15 mouse cellular contexts compared by ENCODE assay signal in genomic region chr12:112277511-112277910, GRCm38 (mm10).
DNase-seq lines count a peak whose midpoint lies in the region; ATAC-seq lines count a peak whose summit lies in the region.
"Had no signal": no experiment of that assay in that cellular context is flagged by ENCODE, and none has a peak within 500 bp of the region (broad histone marks: within the 10 kb centered on the region; RNA-seq: fewer than 3 reads in every experiment).

No protein-coding gene starts in this region.

- no peak for DNase-seq in kidney, postnatal 4 days
- peak; percentile 49 for DNase-seq in ZHBTc4 (ENCODE audit: low read depth, low spot score)
- DNase-seq in retina, embryonic 14.5 days (ENCODE audit: low spot score), result peak; percentile 72
- no peak for DNase-seq in urinary bladder, postnatal 4 days (ENCODE audit: low spot score in 2 of 2)
- no peak for DNase-seq in thymus, postnatal 14 days
- no peak for DNase-seq in left cerebral cortex, postnatal 14 days (ENCODE audit: low spot score in 2 of 2)
- DNase-seq: adrenal gland, postnatal 14 days; cerebellum, adult 2 months; kidney, postnatal 14 days; right cerebral cortex, postnatal 25 days; thymus, postnatal 25 days had no signal

- no peak for ATAC-seq in kidney, embryonic 15.5 days (replicated peaks; ENCODE audit: low FRiP score)
- ATAC-seq in intestine, embryonic 15.5 days, result no peak
- ATAC-seq: forebrain, embryonic 13.5 days had no signal

- 26% methylated on average over 14 of the region's 14 CpGs for WGBS in kidney, embryonic 15.5 days
- 39% methylated on average over 14 of the region's 14 CpGs for WGBS in intestine, embryonic 15.5 days

- no peaks in the 10 kb centered on the region for H3K9me3 ChIP-seq in kidney, embryonic 15.5 days (replicated peaks)
- H3K9me3 ChIP-seq in intestine, embryonic 15.5 days, result no peaks in the 10 kb centered on the region
- H3K9me3 ChIP-seq: forebrain, embryonic 13.5 days; heart, embryonic 13.5 days had no signal

- intact Hi-C loops in left cerebral cortex, postnatal 14 days (cut with DNase I), result no loop called here

- H3K36me3 ChIP-seq in kidney, embryonic 15.5 days, result no peaks in the 10 kb centered on the region
- H3K36me3 ChIP-seq in intestine, embryonic 15.5 days, result no peaks in the 10 kb centered on the region
- H3K36me3 ChIP-seq: heart, embryonic 13.5 days had no signal

- no peak overlapping the region for H3K4me3 ChIP-seq in kidney, embryonic 15.5 days (replicated peaks)
- H3K4me3 ChIP-seq in intestine, embryonic 15.5 days (replicated peaks), result no peak overlapping the region
- H3K4me3 ChIP-seq: forebrain, embryonic 13.5 days; heart, embryonic 13.5 days had no signal

- peaks cover 46% of the 10 kb centered on the region for H3K27me3 ChIP-seq in kidney, embryonic 15.5 days
- H3K27me3 ChIP-seq in intestine, embryonic 15.5 days (replicated peaks), result no peaks in the 10 kb centered on the region

- H3K27ac ChIP-seq in kidney, embryonic 15.5 days, result no peak overlapping the region
- peak overlapping the region; percentile 51; the same call in 1 of the 2 replicates for H3K27ac ChIP-seq in intestine, embryonic 15.5 days
- H3K27ac ChIP-seq: heart, embryonic 13.5 days had no signal

- no peak overlapping the region for H3K9ac ChIP-seq in kidney, embryonic 15.5 days
- H3K9ac ChIP-seq in intestine, embryonic 15.5 days, result no peak overlapping the region
- H3K9ac ChIP-seq: forebrain, embryonic 13.5 days; heart, embryonic 13.5 days had no signal

- H3K4me1 ChIP-seq in kidney, embryonic 15.5 days, result peaks cover 19% of the 10 kb centered on the region
- 0 out of 2 replicates have a peak, but pooled peaks cover 3% of the 10 kb centered on the region for H3K4me1 ChIP-seq in intestine, embryonic 15.5 days (replicated peaks)

- H3K4me2 ChIP-seq in kidney, embryonic 15.5 days, result 0 out of 2 replicates have a peak overlapping the region, but pooled peaks have one; percentile 8
- no peak overlapping the region for H3K4me2 ChIP-seq in intestine, embryonic 15.5 days (replicated peaks)
- H3K4me2 ChIP-seq: forebrain, embryonic 13.5 days; heart, embryonic 13.5 days had no signal

Comparison
In these comparisons a context has a peak if more than half of its experiments do, and no peak if none do; other contexts are left out.
1. DNase-seq: peak in ZHBTc4 (single experiment) and retina, embryonic 14.5 days (single experiment); none in kidney, postnatal 4 days (0 of 2), urinary bladder, postnatal 4 days (0 of 2), thymus, postnatal 14 days (single experiment) and left cerebral cortex, postnatal 14 days (0 of 2).